Mouse (Mus musculus): ENCODE data around the gene Krt84.

GRCm38 (mm10) chr15:101508247-101508646 is 24.4 kb downstream of the Krt84 start:
- no peak for TF ChIP-seq CTCF (IDR thresholded peaks at IDR 0.05; ENCODE audit: low read depth)
- no peak for TF ChIP-seq EP300 (IDR thresholded peaks at IDR 0.05; ENCODE audit: low read depth)
